Mouse (Mus musculus): ENCODE data around the gene Sprr2e.

The Sprr2e gene

GRCm38 (mm10) chr3:92351843-92352242, at the start of gene Sprr2e:
Sprr2e (plus strand) TSS chr3:92352143.
- no peak for DNase-seq (ENCODE audit: low read depth, low spot score)

DNA sequence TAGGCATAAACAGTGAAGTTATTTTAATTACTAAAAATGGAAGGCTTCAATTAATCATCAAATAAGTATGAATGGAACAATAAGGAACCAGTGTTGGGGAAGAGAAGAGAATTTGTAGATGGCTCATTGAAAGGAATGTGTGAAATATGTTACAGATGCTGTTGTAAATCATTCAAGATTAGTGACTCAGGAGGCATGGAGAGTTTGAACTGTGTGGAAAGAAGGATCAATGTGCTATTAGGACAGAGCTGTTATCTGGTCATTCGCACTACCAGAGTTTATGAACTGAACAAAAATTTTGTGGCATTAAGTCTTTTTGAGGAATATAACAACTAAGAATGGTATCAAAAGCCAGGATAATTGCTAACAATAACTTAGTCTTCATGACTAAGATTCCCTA, 44.5 kb upstream of the Sprr2e start:
- DNase-seq (ENCODE audit: low read depth, low spot score) = no peak

DNA sequence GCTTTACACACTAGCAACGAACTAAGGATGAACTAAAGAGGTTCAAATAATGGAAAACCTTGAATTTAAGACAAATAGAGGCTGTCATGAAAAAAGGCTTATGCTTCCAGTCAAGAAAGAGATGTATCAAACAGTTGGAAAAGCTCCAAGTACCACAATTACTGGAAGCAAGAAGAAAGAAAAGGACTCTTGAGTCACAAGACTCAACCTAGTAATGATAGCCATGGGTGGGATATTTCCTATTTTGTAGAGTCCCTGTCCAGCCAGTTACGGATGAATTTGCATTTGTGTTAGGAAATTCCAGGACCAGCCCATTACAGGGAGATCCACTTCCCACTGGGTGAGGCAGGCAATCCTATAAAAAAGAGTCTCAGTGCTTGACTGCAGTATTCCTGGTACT, 35.6 kb upstream of the Sprr2e start, which contains the start of gene Sprr2b:
Gene Sprr2b, plus strand, starts transcription at position 301 of the 400 bp plus-strand sequence.
- DNase-seq (ENCODE audit: low read depth, low spot score) = no peak

DNA sequence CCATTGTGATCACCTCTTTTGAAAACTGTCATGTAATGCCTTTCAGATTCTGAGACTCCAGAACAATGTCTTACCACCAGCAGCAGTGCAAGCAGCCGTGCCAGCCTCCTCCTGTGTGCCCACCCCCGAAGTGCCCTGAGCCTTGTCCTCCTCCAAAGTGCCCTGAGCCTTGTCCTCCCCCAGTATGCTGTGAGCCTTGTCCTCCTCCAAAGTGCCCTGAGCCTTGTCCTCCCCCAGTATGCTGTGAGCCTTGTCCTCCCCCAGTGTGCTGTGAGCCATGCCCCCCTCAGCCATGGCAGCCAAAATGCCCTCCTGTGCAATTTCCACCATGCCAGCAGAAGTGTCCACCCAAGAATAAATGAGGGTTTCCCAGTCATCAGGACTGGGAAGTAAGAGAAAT, 34.6 kb upstream of the Sprr2e start:
- DNase-seq (ENCODE audit: low read depth, low spot score) = no peak

DNA sequence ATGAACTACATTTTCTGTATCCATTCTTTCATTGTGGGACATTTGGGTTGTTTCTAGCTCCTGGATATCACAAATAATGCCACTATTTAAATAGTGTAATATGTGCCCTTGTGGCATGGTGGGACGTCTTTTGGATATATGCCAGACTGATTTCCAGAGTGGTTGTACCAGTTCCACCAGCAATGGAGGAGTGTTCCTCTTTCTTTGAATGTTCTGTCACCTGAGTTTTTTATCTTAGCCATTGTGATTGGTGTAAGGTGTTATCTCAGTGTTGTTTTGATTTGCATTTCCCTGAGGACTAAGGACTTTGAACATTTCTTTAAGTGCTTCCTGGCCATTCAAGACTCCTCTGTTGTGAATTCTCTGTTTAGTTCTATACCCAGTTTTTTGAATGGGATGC, 15.7 kb upstream of the Sprr2e start:
- no peak for DNase-seq (ENCODE audit: low read depth, low spot score)

GRCm38 (mm10) chr3:92338840-92339239, 13.1 kb upstream of the Sprr2e start, which contains the start of gene Sprr2d:
Sprr2d (plus strand) TSS chr3:92339140.
- no peak for DNase-seq (ENCODE audit: low read depth, low spot score)

GRCm38 (mm10) chr3:92361619-92362018, 9.7 kb downstream of the Sprr2e start:
- no peak for DNase-seq (ENCODE audit: low read depth, low spot score)

DNA sequence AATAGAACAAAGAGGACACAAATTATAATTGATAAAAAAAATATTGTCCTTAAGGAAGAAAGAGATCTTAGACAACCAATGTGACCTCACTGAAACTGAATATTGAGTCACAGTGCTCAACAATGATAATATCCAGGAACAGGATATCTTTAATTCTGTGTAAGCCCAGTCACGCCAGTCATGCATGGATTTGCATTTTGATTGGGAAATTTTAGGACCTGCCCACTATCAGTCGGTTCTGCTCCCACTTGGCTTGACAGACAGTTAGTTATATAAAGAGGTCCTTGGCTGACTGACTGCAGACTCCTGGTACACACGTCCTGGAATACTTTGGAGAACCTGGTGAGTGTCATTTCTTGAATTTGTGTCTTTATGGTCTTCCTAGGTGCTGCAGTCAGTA, 12.9 kb downstream of the Sprr2e start, which contains the start of gene Sprr2f:
Gene Sprr2f, plus strand, starts transcription at position 301 of the 400 bp plus-strand sequence.
- no peak for DNase-seq (ENCODE audit: low read depth, low spot score)

GRCm38 (mm10) chr3:92373613-92374012, 21.7 kb downstream of the Sprr2e start:
- DNase-seq (ENCODE audit: low read depth, low spot score) = no peak

GRCm38 (mm10) chr3:92385385-92385784, 33.4 kb downstream of the Sprr2e start, which contains the start of gene Sprr2h:
Sprr2h (plus strand) TSS chr3:92385685.
- no peak for DNase-seq (ENCODE audit: low read depth, low spot score)

DNA sequence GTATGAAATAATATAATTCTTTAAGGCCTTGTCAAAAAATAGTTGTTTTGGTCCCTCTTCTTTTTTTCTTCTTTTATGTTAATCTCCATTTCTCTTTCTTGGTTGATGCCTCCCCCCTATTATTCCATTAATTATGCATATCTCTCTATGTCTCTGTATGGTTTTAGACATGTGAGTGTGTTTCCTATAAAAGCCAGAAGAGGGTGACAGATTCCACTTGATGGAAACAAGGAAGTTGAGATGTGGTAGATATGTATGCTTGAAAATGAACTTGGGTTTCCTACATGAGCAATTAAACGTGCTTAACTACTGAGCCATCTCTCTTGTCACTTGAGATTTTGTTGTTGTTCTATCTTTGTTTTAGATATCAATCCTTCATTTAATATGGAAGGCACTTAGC, 42.4 kb downstream of the Sprr2e start:
- DNase-seq (ENCODE audit: low read depth, low spot score) = no peak
